Mouse (Mus musculus) heart, postnatal 14 days (tissue): ENCODE measurements around the gene Atp5mpl. TPM values are rescaled to one million over a fixed set of nuclear protein-coding genes. Genes with fewer than 3 reads are reported as not detected.

Experiments
- DNase-seq, 2 experiments: peaks; one replicate each; pipeline ENCODE4 v3.0.0; 2021 to 2022
- intact Hi-C: fragments of 180-260 bp; cut with DNase I; formaldehyde crosslinking; loops from one replicate; pipeline ENCODE4 v1.15.1; 2025
- long read RNA-seq, 2 experiments: library from polyadenylated mRNA; stranded (forward); transcript quantifications; one replicate each; pipeline ENCODE4 v2.0.0; 2021
- total RNA-seq, 2 experiments: library from RNA; stranded (reverse); gene quantifications; 2 replicates each; pipeline ENCODE4 v1.2.3; 2021

The Atp5mpl gene
- total RNA-seq = 1,000 to 10,000 TPM; 1,406 to 1,431 TPM
- long read RNA-seq, experiment 1, transcript Atp5mpl-201 (4 exons, 366 nt) = major isoform, 310 of 319 reads
- long read RNA-seq, experiment 1, partial matches to known transcripts = 5 of 319 reads
- long read RNA-seq, experiment 1, other reads (novel, unspliced or antisense) = 1 of 319 reads
- long read RNA-seq, experiment 2, transcript Atp5mpl-201 (4 exons, 366 nt) = major isoform, 403 of 416 reads
- long read RNA-seq, experiment 2, partial matches to known transcripts = 10 of 416 reads
- long read RNA-seq, experiment 2, other reads (novel, unspliced or antisense) = 1 of 416 reads

GRCm38 (mm10) chr12:111966683-111967173 lies at the start of gene Atp5mpl:
Atp5mpl (minus strand) TSS chr12:111966977.
- DNase-seq = peak; percentile 99 to 100
- intact Hi-C loops = no loop called here

GRCm38 (mm10) chr12:112016346-112016745 lies 49.6 kb upstream of the Atp5mpl start:
- DNase-seq = no peak
- intact Hi-C loops = no loop called here

GRCm38 (mm10) chr12:112013271-112013801 lies 46.6 kb upstream of the Atp5mpl start:
- intact Hi-C loops = no loop called here
- DNase-seq = no peak

GRCm38 (mm10) chr12:112012511-112013270 lies 45.9 kb upstream of the Atp5mpl start:
- intact Hi-C loops = no loop called here
- no peak for DNase-seq

GRCm38 (mm10) chr12:112001223-112001622 lies 34.4 kb upstream of the Atp5mpl start:
- intact Hi-C loops = loop anchor here (2.0 kb wide), 1 partner anchor 124 kb away; no protein-coding TSS in a partner anchor
- peak; percentile 71 to 78 for DNase-seq

GRCm38 (mm10) chr12:111999735-112000134 lies 33.0 kb upstream of the Atp5mpl start:
- intact Hi-C loops = loop anchor here (2.0 kb wide), 1 partner anchor 123 kb away; no protein-coding TSS in a partner anchor
- no peak for DNase-seq

GRCm38 (mm10) chr12:111995161-111995560 lies 28.4 kb upstream of the Atp5mpl start:
- intact Hi-C loops = no loop called here
- no peak for DNase-seq

- DNase-seq = no peak
- intact Hi-C loops = no loop called here
These were observed 25.8 kb upstream of the Atp5mpl start for GRCm38 (mm10) chr12:111992626-111993025.

- DNase-seq = no peak
- intact Hi-C loops = no loop called here
These were observed 20.0 kb upstream of the Atp5mpl start for GRCm38 (mm10) chr12:111986756-111987155.

GRCm38 (mm10) chr12:111983165-111983564 lies 16.4 kb upstream of the Atp5mpl start:
- intact Hi-C loops = no loop called here
- no peak for DNase-seq

- intact Hi-C loops = no loop called here
- no peak for DNase-seq
These were observed 15.1 kb upstream of the Atp5mpl start for GRCm38 (mm10) chr12:111981831-111982230.

GRCm38 (mm10) chr12:111980887-111981367 lies 14.2 kb upstream of the Atp5mpl start, which contains the start of gene Rd3l:
Rd3l (minus strand) TSS chr12:111981317.
- no peak for DNase-seq
- intact Hi-C loops = no loop called here

- DNase-seq = no peak
- intact Hi-C loops = no loop called here
These were observed 11.5 kb upstream of the Atp5mpl start for GRCm38 (mm10) chr12:111978274-111978673.

- intact Hi-C loops = no loop called here
- peak in 1 of 2 experiments; percentile 55 for DNase-seq
These were observed 10.4 kb upstream of the Atp5mpl start for GRCm38 (mm10) chr12:111977138-111977537.

- DNase-seq = no peak
- intact Hi-C loops = no loop called here
These were observed 7.8 kb upstream of the Atp5mpl start for GRCm38 (mm10) chr12:111974578-111974977.

GRCm38 (mm10) chr12:111972504-111972903 lies 5.7 kb upstream of the Atp5mpl start:
- intact Hi-C loops = no loop called here
- DNase-seq = no peak

- intact Hi-C loops = no loop called here
- DNase-seq = no peak
These were observed 4.5 kb upstream of the Atp5mpl start, which contains the start of gene Tdrd9 for GRCm38 (mm10) chr12:111971231-111971686. Tdrd9 (plus strand) TSS chr12:111971559.

GRCm38 (mm10) chr12:111970085-111970484 lies 3.3 kb upstream of the Atp5mpl start:
- no peak for DNase-seq
- intact Hi-C loops = no loop called here

GRCm38 (mm10) chr12:111963339-111963738 lies 3.4 kb downstream of the Atp5mpl start:
- DNase-seq = no peak
- intact Hi-C loops = no loop called here

- peak; percentile 73 to 86 for DNase-seq
- intact Hi-C loops = loop anchor here (5.0 kb wide), 1 partner anchor 291 kb away; no protein-coding TSS in a partner anchor
These were observed 8.5 kb downstream of the Atp5mpl start for GRCm38 (mm10) chr12:111958101-111958865.
